Mouse (Mus musculus) frontal cortex, postnatal 36 days (tissue): ENCODE results near the gene Olfr446.

Experiments used
- DNase-seq, 2 experiments: peaks; one replicate each; pipeline ENCODE4 v3.0.0; 2022; ENCODE audit warnings: low spot score in 2 of 2

Gene Olfr446

DNA sequence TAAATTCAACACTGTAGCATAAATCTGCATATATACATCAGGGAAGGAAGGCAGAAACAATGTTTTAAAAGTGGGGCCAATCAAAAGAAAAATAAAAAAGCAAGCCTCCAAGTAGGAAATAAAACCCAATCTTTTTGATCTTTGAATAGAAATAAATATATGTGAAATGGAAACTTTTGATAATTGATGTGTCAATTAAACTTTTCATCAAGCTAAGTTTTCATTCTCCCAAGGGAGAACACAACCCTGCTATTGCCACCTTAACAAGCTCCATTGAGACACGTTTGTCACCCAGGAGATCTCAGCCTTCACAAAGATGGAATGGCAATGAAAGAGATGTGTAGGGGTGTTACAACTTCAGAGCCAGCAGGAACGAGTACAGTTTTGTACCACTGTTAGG is at the start of gene Olfr446:
Gene Olfr446 (plus strand): TSS at position 301 of the 400 bp plus-strand sequence.
- DNase-seq, result no peak

DNA sequence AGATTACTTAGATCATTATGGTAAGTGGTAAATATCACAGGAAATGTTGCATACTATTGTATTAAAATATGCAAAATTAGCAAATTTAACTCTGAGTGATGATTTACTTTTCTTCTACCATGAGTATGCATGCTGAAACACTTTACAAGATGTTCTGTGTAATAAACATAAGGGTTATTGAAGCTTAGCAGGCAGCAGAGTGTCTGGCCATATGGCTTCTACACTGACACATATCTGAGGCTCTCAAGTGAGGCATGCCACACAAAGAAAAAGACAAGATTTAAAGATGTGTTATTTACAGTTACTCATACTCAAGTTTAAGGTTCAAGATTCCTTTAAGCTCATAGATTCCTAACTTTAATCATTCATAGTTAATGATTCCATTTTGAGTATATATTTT is 44.9 kb upstream of the Olfr446 start:
- DNase-seq, result no peak

DNA sequence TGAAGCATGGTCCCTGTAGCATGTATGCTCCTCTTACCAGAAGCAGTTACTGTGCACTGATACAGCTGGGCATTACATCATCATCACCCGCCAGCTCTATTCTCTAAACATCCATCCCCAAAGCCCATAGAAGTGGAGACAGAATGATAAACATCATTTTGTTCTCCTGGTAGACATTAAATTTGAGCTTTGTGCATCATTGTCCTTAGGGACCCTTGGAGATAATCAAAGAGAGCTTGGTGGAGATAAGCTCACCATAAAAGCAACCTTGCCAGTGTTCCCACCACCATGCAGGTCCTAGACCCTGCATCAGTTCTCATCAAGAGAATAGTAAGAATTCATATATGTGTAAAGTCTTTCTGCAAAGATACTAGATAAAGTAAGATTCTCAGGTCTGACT is 31.0 kb upstream of the Olfr446 start, which contains the start of gene Olfr448:
Gene Olfr448 (plus strand): TSS at position 301 of the 400 bp plus-strand sequence.
- no peak for DNase-seq

DNA sequence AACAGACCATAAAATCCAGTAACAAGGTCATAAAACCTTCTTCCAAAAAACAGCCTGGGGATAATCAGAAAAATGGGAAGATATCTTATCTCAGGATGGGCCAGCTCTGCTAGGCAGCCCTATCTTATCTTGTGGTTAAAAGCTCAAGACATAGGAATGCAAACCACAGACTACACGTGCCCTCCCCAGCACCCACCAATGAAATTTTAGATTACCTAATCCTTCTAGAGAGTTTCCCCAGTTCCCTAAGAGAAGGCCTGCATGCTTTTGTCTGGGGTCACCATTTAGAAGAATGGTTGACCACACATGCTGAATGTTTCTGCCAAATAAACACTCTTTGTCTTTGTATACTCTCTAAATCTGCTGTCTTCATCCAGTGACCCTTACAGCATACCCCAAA is 20.8 kb upstream of the Olfr446 start:
- DNase-seq, result no peak

DNA sequence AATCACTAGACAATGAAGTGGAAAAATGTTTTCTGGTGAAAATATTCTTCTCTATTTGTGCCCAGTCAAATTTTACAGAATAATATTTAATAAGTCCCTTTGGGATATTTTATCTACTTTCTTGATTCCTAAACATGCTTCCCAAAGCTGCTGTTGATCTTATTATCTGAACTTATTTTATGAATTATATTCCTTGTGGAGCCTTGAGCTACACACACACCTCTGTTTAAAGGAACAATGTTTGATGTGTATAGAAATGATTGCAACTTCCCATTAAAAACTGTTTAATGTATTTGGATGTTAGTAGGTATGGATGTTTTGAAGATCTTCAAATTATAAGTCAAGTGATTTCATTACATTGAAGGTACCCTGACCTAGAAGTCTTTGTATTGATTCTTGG is 12.6 kb upstream of the Olfr446 start, which contains the start of gene Olfr447:
Gene Olfr447 (plus strand): TSS at position 301 of the 400 bp plus-strand sequence.
- DNase-seq, result no peak

DNA sequence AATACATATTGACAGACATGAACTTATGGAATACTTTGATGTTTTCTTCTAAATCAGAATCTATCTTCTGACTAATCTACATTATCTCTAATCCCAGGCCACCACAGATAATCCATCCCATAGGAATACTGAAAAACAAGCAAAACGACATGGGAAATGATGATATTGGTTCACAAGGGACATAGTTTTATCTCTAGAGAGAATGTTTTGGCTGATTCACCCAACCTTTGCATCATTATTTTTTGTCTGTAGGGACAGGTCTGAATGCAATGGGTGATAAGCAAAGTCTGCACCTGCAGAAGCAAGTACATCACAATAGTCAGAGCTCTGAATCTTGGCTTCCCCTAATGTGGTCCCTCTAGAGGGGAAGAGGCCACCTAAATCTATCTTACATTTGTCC is 27.6 kb downstream of the Olfr446 start, which contains the start of gene Olfr444:
Gene Olfr444 (plus strand): TSS at position 301 of the 400 bp plus-strand sequence.
- DNase-seq, result no peak

DNA sequence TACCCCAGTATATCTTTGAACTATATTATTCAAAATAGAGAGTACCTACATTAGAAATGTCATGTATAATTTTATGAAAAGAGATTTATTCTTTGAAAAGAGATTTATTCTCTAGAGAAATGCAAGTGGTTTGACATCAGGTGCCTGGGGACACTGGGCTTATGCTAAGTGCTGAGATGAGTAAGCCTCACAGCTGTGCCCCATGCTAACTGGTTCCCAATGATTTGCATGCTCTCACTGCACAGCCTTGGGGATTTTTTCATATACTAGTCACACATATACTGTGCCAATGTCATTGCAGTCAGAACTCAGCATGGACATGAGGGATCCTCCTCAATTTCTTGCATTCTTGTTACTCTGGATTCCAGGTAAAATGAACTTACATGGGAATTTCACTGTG is 59.2 kb downstream of the Olfr446 start:
- DNase-seq, result no peak
